13 mouse cellular contexts compared by ENCODE assay signal in the genomic region with DNA sequence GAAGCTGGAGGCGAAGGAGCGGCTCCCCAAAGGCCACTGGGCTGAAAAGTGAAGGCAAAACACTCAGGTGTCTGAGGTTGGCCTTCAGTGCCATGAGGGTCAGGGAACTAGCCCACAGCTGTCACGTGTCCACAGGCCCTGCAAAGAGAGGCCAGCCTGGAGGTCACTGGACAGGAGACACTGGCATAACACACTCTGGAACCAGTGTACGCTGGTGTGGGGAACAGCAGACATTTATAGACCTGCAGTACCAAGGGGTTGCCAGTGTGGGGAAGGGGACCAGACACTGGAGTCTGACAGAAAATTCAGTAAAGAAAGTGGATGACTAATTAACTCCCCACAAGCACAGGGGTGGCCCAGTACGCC. TPM values are rescaled to one million over a fixed set of nuclear protein-coding genes. Genes with fewer than 3 reads are reported as not detected.
DNase-seq lines count a peak whose midpoint lies in the region; ATAC-seq and TF ChIP-seq lines count a peak whose summit lies in the region.
"Had no signal": no experiment of that assay in that cellular context is flagged by ENCODE, and none has a peak within 500 bp of the region (broad histone marks: within the 10 kb centered on the region; RNA-seq: fewer than 3 reads in every experiment).

No protein-coding gene starts in this region.

- H3K9me3 ChIP-seq in intestine, embryonic 14.5 days (ENCODE audit: control insufficient read depth, low read length) = no peaks in the 10 kb centered on the region
- H3K9me3 ChIP-seq in intestine, embryonic 15.5 days = no peaks in the 10 kb centered on the region
- H3K9me3 ChIP-seq in embryonic facial prominence, embryonic 11.5 days (replicated peaks; ENCODE audit: control insufficient read depth, low read length) = no peaks in the 10 kb centered on the region
- H3K9me3 ChIP-seq in embryonic facial prominence, embryonic 14.5 days (ENCODE audit: control insufficient read depth, low read length) = no peaks in the 10 kb centered on the region
- H3K9me3 ChIP-seq in limb, embryonic 14.5 days (ENCODE audit: control insufficient read depth, low read length) = no peaks in the 10 kb centered on the region

- no peak for DNase-seq in intestine, embryonic 14.5 days (ENCODE audit: low spot score)
- DNase-seq in embryonic facial prominence, embryonic 11.5 days (ENCODE audit: low spot score) = no peak
- no peak for DNase-seq in embryonic facial prominence, embryonic 14.5 days (ENCODE audit: low spot score)
- no peak for DNase-seq in limb, embryonic 14.5 days (ENCODE audit: low spot score)
- DNase-seq in right cerebral cortex, postnatal 4 days = no peak
- DNase-seq in frontal cortex, postnatal 10 days (ENCODE audit: low spot score in 2 of 2) = no peak
- no peak for DNase-seq in urinary bladder, postnatal 10 days (ENCODE audit: low spot score)
- DNase-seq: cerebellum, postnatal 25 days had no signal

- no peak overlapping the region for H3K4me3 ChIP-seq in intestine, embryonic 14.5 days (ENCODE audit: low read depth, low read length)
- no peak overlapping the region for H3K4me3 ChIP-seq in intestine, embryonic 15.5 days (replicated peaks)
- H3K4me3 ChIP-seq in embryonic facial prominence, embryonic 11.5 days (ENCODE audit: low read depth, low read length) = no peak overlapping the region
- no peak overlapping the region for H3K4me3 ChIP-seq in embryonic facial prominence, embryonic 14.5 days (ENCODE audit: low read depth, low read length)
- no peak overlapping the region for H3K4me3 ChIP-seq in limb, embryonic 14.5 days (replicated peaks; ENCODE audit: low read length)
- H3K4me3 ChIP-seq: erythroblast, embryonic 14.5 days; left cerebral cortex, adult 2 months had no signal

- no peak overlapping the region for H3K4me2 ChIP-seq in intestine, embryonic 14.5 days (ENCODE audit: low read length)
- no peak overlapping the region for H3K4me2 ChIP-seq in intestine, embryonic 15.5 days (replicated peaks)
- H3K4me2 ChIP-seq in embryonic facial prominence, embryonic 11.5 days (ENCODE audit: low read depth, low read length) = no peak overlapping the region; the same call in 1 of the 2 replicates
- H3K4me2 ChIP-seq in embryonic facial prominence, embryonic 14.5 days (ENCODE audit: low read depth, low read length) = no peak overlapping the region
- H3K4me2 ChIP-seq in limb, embryonic 14.5 days (replicated peaks; ENCODE audit: low read depth, low read length, severe bottlenecking) = no peak overlapping the region
- H3K4me2 ChIP-seq: liver, embryonic 11.5 days had no signal

- H3K4me1 ChIP-seq in intestine, embryonic 14.5 days (replicated peaks; ENCODE audit: control insufficient read depth, insufficient read depth, low read length) = peaks cover 29% of the 10 kb centered on the region
- peaks cover 20% of the 10 kb centered on the region for H3K4me1 ChIP-seq in intestine, embryonic 15.5 days (replicated peaks)
- peaks cover 11% of the 10 kb centered on the region for H3K4me1 ChIP-seq in embryonic facial prominence, embryonic 11.5 days (ENCODE audit: control insufficient read depth, insufficient read depth, low read length)
- peaks cover 24% of the 10 kb centered on the region for H3K4me1 ChIP-seq in embryonic facial prominence, embryonic 14.5 days (ENCODE audit: control insufficient read depth, insufficient read depth, low read length)
- peaks cover 33% of the 10 kb centered on the region for H3K4me1 ChIP-seq in limb, embryonic 14.5 days (ENCODE audit: control insufficient read depth, insufficient read depth, low read length)

- no peak for TF ChIP-seq POLR2A in limb, embryonic 14.5 days (IDR thresholded peaks at IDR 0.05; ENCODE audit: borderline replicate concordance, extremely low read depth, insufficient read depth, insufficient read length)

- no peak overlapping the region for H3K9ac ChIP-seq in intestine, embryonic 14.5 days (ENCODE audit: low read length)
- no peak overlapping the region for H3K9ac ChIP-seq in intestine, embryonic 15.5 days
- H3K9ac ChIP-seq in embryonic facial prominence, embryonic 11.5 days (replicated peaks; ENCODE audit: low read length) = peak overlapping the region; percentile 13
- H3K9ac ChIP-seq in embryonic facial prominence, embryonic 14.5 days (ENCODE audit: low read depth, low read length) = no peak overlapping the region
- no peak overlapping the region for H3K9ac ChIP-seq in limb, embryonic 14.5 days (ENCODE audit: low read depth, low read length, severe bottlenecking)

- H3K36me3 ChIP-seq in intestine, embryonic 14.5 days (ENCODE audit: control insufficient read depth, insufficient read depth, low read length) = no peaks in the 10 kb centered on the region
- H3K36me3 ChIP-seq in intestine, embryonic 15.5 days = no peaks in the 10 kb centered on the region
- no peaks in the 10 kb centered on the region for H3K36me3 ChIP-seq in embryonic facial prominence, embryonic 11.5 days (replicated peaks; ENCODE audit: control insufficient read depth, insufficient read depth, low read depth, low read length)
- no peaks in the 10 kb centered on the region for H3K36me3 ChIP-seq in embryonic facial prominence, embryonic 14.5 days (ENCODE audit: control insufficient read depth, insufficient read depth, low read length)
- no peaks in the 10 kb centered on the region for H3K36me3 ChIP-seq in limb, embryonic 14.5 days (ENCODE audit: control insufficient read depth, insufficient read depth, low read length)

- H3K27ac ChIP-seq in intestine, embryonic 14.5 days (ENCODE audit: low read depth) = no peak overlapping the region
- H3K27ac ChIP-seq in intestine, embryonic 15.5 days = no peak overlapping the region
- H3K27ac ChIP-seq in embryonic facial prominence, embryonic 11.5 days (replicated peaks; ENCODE audit: low read depth, low read length) = peak overlapping the region; percentile 20; the same call in 1 of the 2 replicates
- H3K27ac ChIP-seq in embryonic facial prominence, embryonic 14.5 days (replicated peaks; ENCODE audit: low read depth, low read length) = no peak overlapping the region; the same call in 1 of the 2 replicates
- H3K27ac ChIP-seq in limb, embryonic 14.5 days (replicated peaks; ENCODE audit: low read depth, low read length) = no peak overlapping the region
- H3K27ac ChIP-seq: left cerebral cortex, adult 2 months had no signal

- ATAC-seq in intestine, embryonic 14.5 days (replicated peaks; ENCODE audit: low FRiP score, low TSS enrichment, low read depth) = 0 out of 2 replicates have a peak, but pooled peaks have one; percentile 21
- no peak; the same call in 1 of the 2 replicates for ATAC-seq in intestine, embryonic 15.5 days
- ATAC-seq in embryonic facial prominence, embryonic 11.5 days (replicated peaks; ENCODE audit: insufficient number of reproducible peaks, low FRiP score, low TSS enrichment, low read depth) = no peak; the same call in 1 of the 2 replicates
- ATAC-seq in embryonic facial prominence, embryonic 14.5 days (ENCODE audit: low read depth) = peak; percentile 17; the same call in 1 of the 2 replicates
- ATAC-seq in limb, embryonic 14.5 days (ENCODE audit: low FRiP score, low read depth) = peak; percentile 48; the same call in 1 of the 2 replicates
- ATAC-seq: CD4-positive, CD25-positive, alpha-beta regulatory T cell, adult 4 months had no signal

- WGBS in intestine, embryonic 14.5 days = 39% methylated on average over 5 of the region's 5 CpGs
- WGBS in intestine, embryonic 15.5 days = 59% methylated on average over 5 of the region's 5 CpGs
- 13% methylated on average over 5 of the region's 5 CpGs for WGBS in embryonic facial prominence, embryonic 11.5 days
- 21% methylated on average over 5 of the region's 5 CpGs for WGBS in embryonic facial prominence, embryonic 14.5 days
- WGBS in limb, embryonic 14.5 days = 22% methylated on average over 5 of the region's 5 CpGs

- peaks cover 11% of the 10 kb centered on the region; the same call in 1 of the 2 replicates for H3K27me3 ChIP-seq in intestine, embryonic 14.5 days (replicated peaks; ENCODE audit: control insufficient read depth, insufficient read depth, low read length)
- H3K27me3 ChIP-seq in intestine, embryonic 15.5 days (replicated peaks) = peaks cover 10% of the 10 kb centered on the region
- peaks cover 10% of the 10 kb centered on the region for H3K27me3 ChIP-seq in embryonic facial prominence, embryonic 11.5 days (ENCODE audit: control insufficient read depth, insufficient read depth, low read length)
- peaks cover 22% of the 10 kb centered on the region; the same call in 1 of the 2 replicates for H3K27me3 ChIP-seq in embryonic facial prominence, embryonic 14.5 days (replicated peaks; ENCODE audit: control insufficient read depth, insufficient read depth, low read length)
- peaks cover 25% of the 10 kb centered on the region; the same call in 1 of the 2 replicates for H3K27me3 ChIP-seq in limb, embryonic 14.5 days (ENCODE audit: control insufficient read depth, insufficient read depth, low read length)

RNA-seq across cellular contexts. Expression of gene Ngfr, which starts 8.6 kb away (rescaled TPM):
- polyA plus RNA-seq in intestine, embryonic 14.5 days (2014; fragmentation: Nextera tagmentation; extraction: Ambion mirVana) = 15.3 and 17.6 TPM in 2 replicates
- polyA plus RNA-seq in intestine, embryonic 15.5 days (2015; fragmentation: Nextera tagmentation; extraction: Ambion mirVana) = 14.5 and 15.8 TPM in 2 replicates
- polyA plus RNA-seq in embryonic facial prominence, embryonic 11.5 days (2014; fragmentation: Nextera tagmentation; extraction: Ambion mirVana) = 13.7 and 13.9 TPM in 2 replicates
- polyA plus RNA-seq in embryonic facial prominence, embryonic 14.5 days (2014; fragmentation: Nextera tagmentation; extraction: Ambion mirVana) = 47.5 and 58.7 TPM in 2 replicates
- 52.7 and 74.9 TPM in 2 replicates for polyA plus RNA-seq in limb, embryonic 14.5 days (2012; rRNA removed)
- 30.4 and 32.3 TPM in 2 replicates for polyA plus RNA-seq in limb, embryonic 14.5 days (2014; fragmentation: Nextera tagmentation; extraction: Ambion mirVana)
- polyA plus RNA-seq: CD4-positive, CD25-positive, alpha-beta regulatory T cell, adult 4 months had no signal

Comparison
In these comparisons a context has a peak if more than half of its experiments do, and no peak if none do; other contexts are left out.
1. ATAC-seq: peak in intestine, embryonic 14.5 days (single experiment), embryonic facial prominence, embryonic 14.5 days (single experiment) and limb, embryonic 14.5 days (single experiment); none in intestine, embryonic 15.5 days (single experiment) and embryonic facial prominence, embryonic 11.5 days (single experiment).